Mouse (Mus musculus) embryonic stem cell, embryonic (primary cell): ENCODE measurements around the gene Prr12.

ENCODE experiments used
- CTCF ChIA-PET, 4 experiments: fragments of 300-600 bp in 2 of 4; fragments of 350-600 bp in 2 of 4; sonication (Branson Sonifier 250); formaldehyde crosslinking; loops; one replicate each; lab custom pipeline; 2022; ENCODE audit warnings: inconsistent platforms in 2 of 4; lab: Charles Lee
- POLR2A ChIA-PET, 4 experiments: fragments of 300-600 bp in 2 of 4; fragments of 350-600 bp in 2 of 4; sonication (Branson Sonifier 250); formaldehyde crosslinking; loops; one replicate each; lab custom pipeline; 2022; ENCODE audit warnings: antibody characterized with exemption in 4 of 4, inconsistent platforms in 1 of 4; lab: Charles Lee

Prr12 gene

GRCm38 (mm10) chr7:45052862-45053116, at the start of gene Prr12:
Prr12 (minus strand) TSS chr7:45052881.
- CTCF ChIA-PET: interaction anchor here in 2 of 4 experiments (0.8 to 2.1 kb wide), 3 partner anchors 14 to 36 kb away, joined by 3 to 9 read pairs (median 5); no protein-coding TSS in a partner anchor
- POLR2A ChIA-PET: interaction anchor here (0.6 to 7.0 kb wide), 23 partner anchors 9 to 399 kb away, joined by 3 to 98 read pairs (median 5); partner anchors contain the start of genes Rras (in 3 of the 4), Prmt1 (in 2 of the 4), Ap2a1 (in 1 of the 4) and Nosip (in 1 of the 4)

- POLR2A ChIA-PET: interaction anchor here in 3 of 4 experiments (0.5 to 18.8 kb wide), 10 partner anchors 6 to 231 kb away, joined by 3 to 368 read pairs (median 5); partner anchors contain the start of genes Fcgrt (in 1 of the 3), Rcn3 (in 1 of the 3), Rpl13a (in 1 of the 3) and Rps11 (in 1 of the 3)
- CTCF ChIA-PET: interaction anchor here in 1 of 4 experiments (1.0 kb wide), 1 partner anchor 10 kb away, joined by 3 read pairs; the partner anchor contains the start of gene Rcn3
Observed at GRCm38 (mm10) chr7:45102441-45102840, 49.8 kb upstream of the Prr12 start.

GRCm38 (mm10) chr7:45100046-45100445, 47.4 kb upstream of the Prr12 start:
- POLR2A ChIA-PET: interaction anchor here in 2 of 4 experiments (0.9 to 18.8 kb wide), 11 partner anchors 8 to 114 kb away, joined by 3 to 368 read pairs (median 4); partner anchors contain the start of genes Prmt1 (in 2 of the 2), Aldh16a1 (in 1 of the 2), Fcgrt (in 1 of the 2) and Rcn3 (in 1 of the 2)

GRCm38 (mm10) chr7:45098541-45099240, 46.0 kb upstream of the Prr12 start:
- ChIA-PET POLR2A (interaction anchor here (0.6 to 18.8 kb wide), 18 partner anchors 8 to 302 kb away, joined by 3 to 368 read pairs (median 4); partner anchors contain the start of genes Fcgrt (in 1 of the 4), Prmt1 (in 1 of the 4), Rpl13a (in 1 of the 4) and Rps11 (in 1 of the 4)), CTCF (interaction anchor here in 3 of 4 experiments (0.6 to 1.2 kb wide), 8 partner anchors 8 to 45 kb away, joined by 3 to 7 read pairs (median 3); no protein-coding TSS in a partner anchor)

More at GRCm38 (mm10) chr7:45100046-45100445, 47.4 kb upstream of the Prr12 start:
- CTCF ChIA-PET: interaction anchor here in 2 of 4 experiments (0.7 to 1.2 kb wide), 3 partner anchors 10 to 35 kb away, joined by 3 to 10 read pairs (median 5); no protein-coding TSS in a partner anchor

- POLR2A ChIA-PET: interaction anchor here in 3 of 4 experiments (0.6 to 18.8 kb wide), 19 partner anchors 9 to 145 kb away, joined by 3 to 368 read pairs (median 3); partner anchors contain the start of genes Pih1d1 (in 2 of the 3), Aldh16a1 (in 1 of the 3), Fcgrt (in 1 of the 3) and Flt3l (in 1 of the 3)
- CTCF ChIA-PET: interaction anchor here in 3 of 4 experiments (0.6 to 1.3 kb wide), 7 partner anchors 11 to 143 kb away, joined by 3 to 7 read pairs (median 3); partner anchors contain the start of genes Flt3l (in 1 of the 3) and Gm45713 (in 1 of the 3)
Observed at GRCm38 (mm10) chr7:45097479-45097878, 44.8 kb upstream of the Prr12 start.

- ChIA-PET CTCF (interaction anchor here in 2 of 4 experiments (0.6 to 2.2 kb wide), 3 partner anchors 11 to 28 kb away, joined by 3 to 7 read pairs (median 6); no protein-coding TSS in a partner anchor), POLR2A (interaction anchor here in 2 of 4 experiments (0.7 to 18.8 kb wide), 13 partner anchors 8 to 239 kb away, joined by 3 to 368 read pairs (median 4); partner anchors contain the start of genes Fcgrt (in 2 of the 2), Hrc (in 1 of the 2), Prmt1 (in 1 of the 2) and Rpl13a (in 1 of the 2))
Observed at GRCm38 (mm10) chr7:45095965-45096364, 43.3 kb upstream of the Prr12 start.

- POLR2A ChIA-PET: interaction anchor here in 2 of 4 experiments (0.6 to 18.8 kb wide), 15 partner anchors 9 to 240 kb away, joined by 3 to 368 read pairs (median 4); partner anchors contain the start of genes Fcgrt (in 2 of the 2), Hrc (in 1 of the 2), Prmt1 (in 1 of the 2) and Rpl13a (in 1 of the 2)
- CTCF ChIA-PET: interaction anchor here in 2 of 4 experiments (0.6 to 2.2 kb wide), 3 partner anchors 12 to 27 kb away, joined by 3 to 7 read pairs (median 6); no protein-coding TSS in a partner anchor
Observed at GRCm38 (mm10) chr7:45095367-45095766, 42.7 kb upstream of the Prr12 start.

- CTCF ChIA-PET: interaction anchor here in 1 of 4 experiments (1.6 kb wide), 2 partner anchors 26 to 41 kb away, joined by 3 to 4 read pairs; no protein-coding TSS in a partner anchor
- POLR2A ChIA-PET: interaction anchor here in 2 of 4 experiments (0.6 to 18.8 kb wide), 5 partner anchors 11 to 31 kb away, joined by 3 to 368 read pairs (median 46); partner anchors contain the start of genes Fcgrt (in 2 of the 2), Rpl13a (in 1 of the 2) and Rps11 (in 1 of the 2)
Observed at GRCm38 (mm10) chr7:45094121-45094520, 41.4 kb upstream of the Prr12 start.

GRCm38 (mm10) chr7:45093516-45093905, 40.8 kb upstream of the Prr12 start:
- ChIA-PET POLR2A (interaction anchor here in 3 of 4 experiments (0.6 to 18.8 kb wide), 14 partner anchors 11 to 694 kb away, joined by 3 to 368 read pairs (median 7); partner anchors contain the start of genes Fcgrt (in 2 of the 3), Rpl13a (in 2 of the 3), Aldh16a1 (in 1 of the 3) and Pih1d1 (in 1 of the 3)), CTCF (interaction anchor here in 2 of 4 experiments (0.5 to 1.6 kb wide), 4 partner anchors 25 to 764 kb away, joined by 3 to 4 read pairs (median 4); no protein-coding TSS in a partner anchor)

- ChIA-PET CTCF (interaction anchor here in 2 of 4 experiments (0.6 to 1.6 kb wide), 6 partner anchors 9 to 764 kb away, joined by 3 to 10 read pairs (median 4); partner anchors contain the start of gene Gys1 (in 1 of the 2)), POLR2A (interaction anchor here in 3 of 4 experiments (0.6 to 18.8 kb wide), 21 partner anchors 10 to 898 kb away, joined by 3 to 368 read pairs (median 5); partner anchors contain the start of genes Fcgrt (in 2 of the 3), Rpl13a (in 2 of the 3), Aldh16a1 (in 1 of the 3) and Bax (in 1 of the 3))
Observed at GRCm38 (mm10) chr7:45092828-45093515, 40.3 kb upstream of the Prr12 start.

GRCm38 (mm10) chr7:45092048-45092447, 39.4 kb upstream of the Prr12 start, which contains the start of gene Rcn3:
Rcn3 (minus strand) TSS chr7:45092221.
- ChIA-PET CTCF (interaction anchor here in 3 of 4 experiments (0.6 to 1.5 kb wide), 20 partner anchors 9 to 343 kb away, joined by 3 to 18 read pairs (median 4); partner anchors contain the start of genes Flt3l (in 2 of the 3), Aldh16a1 (in 1 of the 3), Gm45713 (in 1 of the 3) and Gys1 (in 1 of the 3)), POLR2A (interaction anchor here (0.5 to 18.8 kb wide), 73 partner anchors 8 to 725 kb away, joined by 3 to 368 read pairs (median 4); partner anchors contain the start of genes Fcgrt (in 3 of the 4), Prmt1 (in 3 of the 4), Aldh16a1 (in 2 of the 4) and Rpl13a (in 2 of the 4))

GRCm38 (mm10) chr7:45091001-45091990, 38.6 kb upstream of the Prr12 start:
- CTCF ChIA-PET: interaction anchor here in 3 of 4 experiments (0.7 to 1.6 kb wide), 24 partner anchors 9 to 343 kb away, joined by 3 to 18 read pairs (median 4); partner anchors contain the start of genes Flt3l (in 2 of the 3), Aldh16a1 (in 1 of the 3), Gm45713 (in 1 of the 3) and Gys1 (in 1 of the 3)
- POLR2A ChIA-PET: interaction anchor here (0.6 to 18.8 kb wide), 92 partner anchors 9 to 724 kb away, joined by 3 to 368 read pairs (median 4); partner anchors contain the start of genes Aldh16a1 (in 3 of the 4), Fcgrt (in 3 of the 4), Prmt1 (in 3 of the 4) and Pih1d1 (in 2 of the 4)

- ChIA-PET POLR2A (interaction anchor here in 3 of 4 experiments (0.6 to 18.8 kb wide), 34 partner anchors 8 to 270 kb away, joined by 3 to 368 read pairs (median 4); partner anchors contain the start of genes Aldh16a1 (in 2 of the 3), Fcgrt (in 2 of the 3), Pih1d1 (in 2 of the 3) and Cpt1c (in 1 of the 3)), CTCF (interaction anchor here in 3 of 4 experiments (0.7 to 1.6 kb wide), 9 partner anchors 10 to 53 kb away, joined by 3 to 5 read pairs (median 3); partner anchors contain the start of genes Flt3l (in 1 of the 3) and Gm45713 (in 1 of the 3))
Observed at GRCm38 (mm10) chr7:45090251-45090977, 37.7 kb upstream of the Prr12 start.

GRCm38 (mm10) chr7:45088597-45088996, 35.9 kb upstream of the Prr12 start:
- POLR2A ChIA-PET: interaction anchor here in 1 of 4 experiments (14.4 to 18.8 kb wide), 2 partner anchors 20 to 36 kb away, joined by 160 to 368 read pairs; partner anchors contain the start of genes Fcgrt, Rpl13a and Rps11
- CTCF ChIA-PET: interaction anchor here in 1 of 4 experiments (0.6 kb wide), 1 partner anchor 346 kb away, joined by 3 read pairs; the partner anchor contains the start of gene Gys1
